Mouse (Mus musculus): ENCODE measurements at regions not wholly inside any gene's neighbourhood (a gene's known extent, or its start where the extent isn't known, plus 50 kb on each side); places are given as distances from the start of the nearest gene placed in this dataset.
A peak's percentile ranks its signal among the peaks of the same experiment; 100 is the strongest.
"Not testable (repeated sequence)": the region's sequence is repeated elsewhere in the genome, so short reads cannot be mapped to it uniquely, and the experiment has no call there.

DNA sequence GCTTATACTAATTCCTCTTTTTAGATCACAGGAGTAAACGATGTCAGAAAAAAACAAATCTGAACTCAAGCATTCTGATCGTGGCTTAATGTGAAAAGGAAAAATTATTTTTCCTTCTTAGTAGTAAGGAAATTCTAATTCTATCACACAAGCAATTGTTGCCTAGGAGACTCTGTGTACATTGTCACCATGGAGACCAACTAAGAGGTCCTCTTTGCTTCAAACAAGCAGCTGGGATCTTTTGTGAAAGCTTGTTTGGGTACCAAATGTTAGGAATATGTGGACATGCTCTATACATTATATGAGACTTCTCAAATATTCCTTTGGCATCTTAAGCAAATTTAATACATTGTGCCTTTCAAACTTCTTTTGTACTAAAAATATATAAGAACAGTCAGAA is 345.9 kb upstream of the Atp10a start:
- DNase-seq (ENCODE audit: extremely low spot score in 1 of 2, low spot score in 2 of 2) = peak in 1 of 2 experiments; percentile 40
- intact Hi-C loops (cut with DNase I) = no loop called here

DNA sequence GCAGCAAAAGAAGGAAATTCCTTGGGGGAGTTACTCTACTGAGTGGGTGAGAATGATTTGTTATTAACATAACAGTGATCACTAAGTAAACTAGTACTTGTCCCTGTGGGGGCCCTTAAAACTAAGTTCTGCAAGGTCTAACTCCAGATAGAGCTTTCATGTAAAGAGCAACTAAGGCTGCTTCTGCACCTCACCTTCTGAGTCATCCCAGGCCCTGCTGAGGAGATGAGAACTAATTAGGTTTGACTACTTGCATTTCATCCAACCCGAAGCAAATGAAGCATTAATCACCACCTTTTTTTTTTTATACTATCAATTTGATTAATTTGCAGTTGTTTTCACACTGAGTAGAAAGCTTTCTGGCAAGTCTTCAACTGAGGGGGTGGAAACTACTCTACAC is 333.6 kb upstream of the Atp10a start:
- intact Hi-C loops (cut with DNase I) = no loop called here
- no peak for DNase-seq (ENCODE audit: extremely low spot score in 1 of 2, low spot score in 2 of 2)

DNA sequence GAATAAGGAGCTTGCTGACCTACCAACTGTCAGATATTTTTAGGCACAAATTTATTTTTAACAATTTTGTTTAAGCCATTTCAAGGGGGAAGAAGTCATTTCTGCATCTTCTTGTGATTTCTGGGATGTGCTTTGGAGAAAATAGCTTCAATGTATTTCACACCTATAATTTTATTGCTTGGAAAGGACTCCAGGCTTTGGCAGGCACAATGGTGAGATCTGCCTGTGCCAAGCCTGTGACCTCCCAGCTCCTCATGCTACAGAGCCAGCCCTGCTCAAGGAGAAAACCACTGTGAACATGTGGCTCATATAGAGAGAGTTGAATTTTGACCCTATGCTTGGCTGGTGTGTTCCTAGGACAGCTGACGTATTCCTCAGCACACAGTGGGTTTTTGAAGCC is 288.6 kb upstream of the Atp10a start:
- no peak for DNase-seq (ENCODE audit: extremely low spot score in 1 of 2, low spot score in 2 of 2)
- intact Hi-C loops (cut with DNase I) = no loop called here

DNA sequence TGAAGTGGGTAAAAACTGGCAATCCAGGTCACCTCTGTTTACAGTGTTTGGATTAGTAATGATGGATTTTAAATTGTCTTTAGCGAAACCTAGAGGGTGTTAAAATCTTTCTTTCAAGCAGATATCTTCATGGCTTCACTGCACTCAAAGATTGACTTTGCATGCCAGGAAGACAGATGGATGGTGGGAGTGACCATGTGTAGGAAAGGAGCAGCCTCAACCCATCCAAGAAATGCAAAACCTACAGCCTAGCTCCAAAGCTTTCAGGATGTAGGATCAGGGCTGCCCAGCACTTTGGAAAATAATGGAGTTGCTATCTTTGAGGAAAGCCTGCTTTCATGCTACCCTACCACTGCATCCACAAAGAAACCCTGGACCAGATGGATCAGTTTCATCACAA is 272.6 kb upstream of the Atp10a start:
- intact Hi-C loops (cut with DNase I) = no loop called here
- peak in 1 of 2 experiments; percentile 28 for DNase-seq (ENCODE audit: extremely low spot score in 1 of 2, low spot score in 2 of 2)

DNA sequence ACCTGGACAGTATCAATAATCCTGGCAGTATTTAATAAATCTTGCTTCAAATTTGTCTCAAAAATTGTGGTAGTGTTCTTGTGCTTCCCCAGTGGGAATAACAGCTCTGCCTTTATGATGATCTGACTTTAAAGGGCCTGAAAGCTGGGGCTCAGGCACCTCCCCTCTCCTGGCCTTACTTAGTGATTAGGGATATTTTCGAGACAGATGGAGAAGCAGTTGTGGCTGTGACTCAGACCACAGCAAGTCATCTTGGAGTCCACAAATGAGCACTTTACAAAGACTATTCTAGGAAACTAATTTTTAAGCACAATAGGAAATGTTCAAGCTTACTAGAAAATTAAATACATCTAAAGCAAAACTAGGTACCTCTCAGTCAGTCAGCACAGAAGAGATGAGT is 267.6 kb upstream of the Atp10a start:
- intact Hi-C loops (cut with DNase I) = no loop called here
- no peak for DNase-seq (ENCODE audit: extremely low spot score in 1 of 2, low spot score in 2 of 2)

DNA sequence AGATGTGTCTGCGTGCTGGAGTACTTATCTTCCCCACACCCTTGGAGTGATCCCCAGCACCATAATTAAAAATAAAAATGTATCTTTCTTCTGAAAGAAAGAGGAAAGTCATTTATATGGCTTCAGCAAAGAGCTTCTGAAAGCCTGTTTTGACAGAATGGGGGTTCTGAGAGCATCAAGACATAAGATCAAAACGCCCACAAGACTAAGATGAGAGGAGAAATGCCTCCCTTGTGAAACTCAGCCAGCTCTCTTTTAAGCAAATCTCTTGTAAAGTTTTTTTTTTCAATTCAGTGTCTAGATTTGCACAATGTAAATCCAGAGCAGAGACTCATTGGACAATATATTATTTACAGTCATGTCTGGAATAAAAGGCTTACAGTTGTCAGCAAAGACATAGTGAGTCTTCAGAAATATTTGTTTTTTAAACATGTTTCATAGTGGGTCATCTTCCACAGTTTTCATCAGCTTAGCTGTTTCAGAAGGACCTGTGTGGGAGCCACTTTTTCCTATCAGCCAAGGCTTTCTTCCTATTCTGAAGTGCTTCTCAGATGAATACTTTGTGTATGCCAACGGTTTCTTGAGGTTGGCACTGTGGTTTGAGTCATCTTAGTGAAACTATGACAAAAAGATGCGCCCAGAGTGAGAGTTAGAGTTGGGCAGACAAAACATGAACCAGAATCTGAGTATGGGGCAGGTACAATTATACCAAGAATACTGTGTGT is 263.4 kb upstream of the Atp10a start:
- no peak for DNase-seq (ENCODE audit: extremely low spot score in 1 of 2, low spot score in 2 of 2)

DNA sequence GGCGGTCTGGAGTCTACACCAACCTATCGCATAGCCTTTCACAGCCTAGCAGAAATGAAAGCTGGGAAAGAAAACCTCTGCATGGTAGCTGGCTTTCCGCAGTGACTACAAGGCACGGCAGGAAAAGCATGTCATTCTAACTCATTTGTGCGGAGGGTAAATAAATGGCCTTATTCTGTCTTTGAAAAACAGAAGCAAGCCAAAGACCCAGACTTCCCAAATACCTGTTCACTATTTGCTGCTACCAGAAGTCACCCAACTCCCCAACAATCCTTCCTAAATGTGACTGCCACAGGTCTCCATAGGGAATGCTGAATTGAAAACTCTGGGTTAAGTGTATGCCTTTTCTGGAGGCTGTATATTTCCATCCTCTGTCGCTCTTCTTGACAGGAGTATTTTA is 258.0 kb upstream of the Atp10a start:
- intact Hi-C loops (cut with DNase I) = loop anchor here (10.0 kb wide), 1 partner anchor 883 kb away; the partner anchor contains the start of gene Gabra5
- DNase-seq (ENCODE audit: extremely low spot score in 1 of 2, low spot score in 2 of 2) = no peak

More for the DNA sequence above, 263.4 kb upstream of the Atp10a start:
- intact Hi-C loops (cut with DNase I) = loop anchor here (10.0 kb wide), 1 partner anchor 878 kb away; the partner anchor contains the start of gene Gabra5

DNA sequence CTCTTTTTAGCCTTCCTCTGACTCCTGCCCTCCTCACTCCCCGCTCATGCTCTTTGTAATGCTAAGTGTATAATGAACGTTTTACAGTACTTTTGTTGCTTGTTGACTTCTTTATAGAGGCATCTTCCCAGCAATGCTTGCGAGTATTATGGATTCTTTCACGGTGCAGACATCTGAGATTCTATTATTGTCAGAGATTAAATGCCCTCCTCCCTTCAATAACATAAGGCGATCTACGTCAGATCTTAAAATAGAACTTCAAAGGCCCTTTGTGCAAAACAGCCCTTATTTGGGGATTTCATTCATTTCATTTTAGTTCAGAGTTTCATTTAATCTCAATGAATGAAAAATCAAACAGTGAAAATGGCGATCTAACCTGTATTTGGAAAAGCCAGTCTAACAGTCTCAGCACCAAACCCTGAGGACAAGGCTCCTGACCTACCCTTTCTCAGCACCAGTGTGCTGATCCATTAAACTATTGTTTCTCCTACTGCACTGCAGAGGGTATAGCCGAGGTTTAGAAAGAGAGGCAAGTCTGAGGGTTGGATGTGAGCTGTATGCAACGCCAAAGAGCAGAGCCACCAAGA is 257.3 kb upstream of the Atp10a start:
- peak in 1 of 2 experiments; percentile 18 for DNase-seq (ENCODE audit: extremely low spot score in 1 of 2, low spot score in 2 of 2)
- intact Hi-C loops (cut with DNase I) = loop anchor here (10.0 kb wide), 1 partner anchor 884 kb away; the partner anchor contains the start of gene Gabra5

DNA sequence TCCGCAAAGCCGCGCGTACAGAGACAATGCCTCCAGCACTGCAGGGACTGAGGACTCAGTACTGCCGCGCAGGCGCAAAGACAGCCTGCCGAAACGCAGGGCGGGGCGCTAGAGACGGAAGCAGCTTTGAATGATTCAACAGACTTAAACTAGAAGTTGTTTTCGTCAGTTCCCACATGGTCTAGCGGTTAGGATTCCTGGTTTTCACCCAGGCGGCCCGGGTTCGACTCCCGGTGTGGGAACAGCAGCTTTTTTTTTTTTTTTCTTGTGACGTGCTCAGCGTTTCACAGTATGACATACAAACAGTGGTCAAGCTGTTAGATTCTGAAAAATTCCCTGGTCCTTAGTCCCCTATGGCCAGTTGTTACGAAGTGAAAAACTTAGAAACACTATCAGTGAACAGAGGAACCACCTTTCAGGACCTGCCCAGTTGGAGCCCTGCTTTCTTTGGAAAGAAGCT is 256.8 kb upstream of the Atp10a start:
- peak; percentile 94 for DNase-seq (ENCODE audit: extremely low spot score in 1 of 2, low spot score in 2 of 2)
- intact Hi-C loops (cut with DNase I) = loop anchor here (10.0 kb wide), 1 partner anchor 884 kb away; the partner anchor contains the start of gene Gabra5

DNA sequence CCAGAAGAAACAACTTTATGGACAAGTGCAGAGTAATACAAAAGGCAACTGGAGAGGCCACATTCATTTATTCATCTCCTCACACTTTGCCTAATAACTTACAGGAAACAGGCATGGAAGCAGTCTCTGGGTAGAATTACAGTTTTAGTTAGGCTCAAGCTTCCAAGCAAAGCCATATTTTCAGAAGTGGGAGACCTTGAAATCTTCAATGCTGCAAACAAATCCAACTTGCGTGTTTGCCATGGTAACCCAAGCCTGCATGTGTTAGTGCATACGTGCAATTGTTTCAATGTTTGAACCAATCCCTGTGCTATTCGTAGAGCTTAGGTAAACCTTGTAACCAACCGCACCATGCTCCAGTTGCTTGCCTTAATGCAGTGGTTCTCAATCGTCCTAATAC is 256.3 kb upstream of the Atp10a start:
- intact Hi-C loops (cut with DNase I) = loop anchor here (10.0 kb wide), 1 partner anchor 885 kb away; the partner anchor contains the start of gene Gabra5
- no peak for DNase-seq (ENCODE audit: extremely low spot score in 1 of 2, low spot score in 2 of 2)

DNA sequence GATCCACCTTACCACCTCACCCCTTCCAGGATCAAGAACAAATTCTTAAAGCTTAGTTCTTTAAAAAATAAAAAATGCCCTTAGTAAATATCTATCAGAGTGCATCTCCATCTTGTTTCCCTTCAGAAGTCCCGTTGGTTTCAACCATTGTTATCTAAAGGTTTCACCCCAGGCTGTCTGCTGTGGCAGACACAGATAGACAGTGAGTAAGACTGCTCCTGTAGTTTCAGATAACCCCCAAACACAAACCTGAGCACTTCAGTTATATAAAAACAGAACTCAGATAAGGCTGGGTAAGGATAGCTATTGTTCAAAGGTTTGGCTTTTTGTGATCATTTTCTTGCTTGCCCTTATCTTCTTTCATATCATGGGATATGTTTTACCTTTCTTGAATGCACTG is 255.4 kb upstream of the Atp10a start:
- DNase-seq (ENCODE audit: extremely low spot score in 1 of 2, low spot score in 2 of 2) = no peak
- intact Hi-C loops (cut with DNase I) = no loop called here

DNA sequence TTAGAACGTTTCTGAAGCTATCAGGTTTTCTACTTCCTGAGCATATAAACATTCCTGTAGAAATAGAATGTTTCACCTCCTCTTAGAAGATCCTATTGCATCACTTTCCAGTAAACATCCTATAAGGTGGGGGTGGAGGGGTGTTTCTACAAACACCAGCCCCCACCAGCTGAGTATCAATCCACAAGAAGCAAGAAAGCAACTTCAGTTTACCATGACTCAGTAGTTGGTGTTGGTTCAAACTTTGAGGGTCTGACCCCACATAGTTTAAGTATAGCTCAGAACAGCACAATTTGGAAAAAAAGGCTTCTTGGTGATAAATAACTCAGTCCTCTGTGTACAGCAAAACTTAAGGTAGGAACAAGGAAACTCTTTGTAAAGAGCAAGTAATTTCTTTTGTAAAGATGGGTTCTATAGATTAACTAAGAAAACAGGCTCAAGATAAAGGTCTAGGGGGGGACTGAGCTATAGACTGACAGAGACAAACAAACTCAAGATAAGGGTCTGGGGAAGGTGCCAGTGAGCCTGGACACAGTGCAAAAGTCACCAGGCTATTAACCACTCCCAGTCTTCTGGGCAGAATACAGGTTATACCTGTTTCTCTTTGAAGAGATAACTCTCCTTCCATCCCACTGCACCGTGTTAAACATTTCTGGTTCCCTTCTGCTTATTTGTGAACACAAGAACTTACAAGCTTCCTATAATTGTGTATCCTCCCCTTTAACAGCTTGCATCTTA is 218.9 kb upstream of the Atp10a start:
- no peak for DNase-seq (ENCODE audit: extremely low spot score in 1 of 2, low spot score in 2 of 2)
- intact Hi-C loops (cut with DNase I) = no loop called here

DNA sequence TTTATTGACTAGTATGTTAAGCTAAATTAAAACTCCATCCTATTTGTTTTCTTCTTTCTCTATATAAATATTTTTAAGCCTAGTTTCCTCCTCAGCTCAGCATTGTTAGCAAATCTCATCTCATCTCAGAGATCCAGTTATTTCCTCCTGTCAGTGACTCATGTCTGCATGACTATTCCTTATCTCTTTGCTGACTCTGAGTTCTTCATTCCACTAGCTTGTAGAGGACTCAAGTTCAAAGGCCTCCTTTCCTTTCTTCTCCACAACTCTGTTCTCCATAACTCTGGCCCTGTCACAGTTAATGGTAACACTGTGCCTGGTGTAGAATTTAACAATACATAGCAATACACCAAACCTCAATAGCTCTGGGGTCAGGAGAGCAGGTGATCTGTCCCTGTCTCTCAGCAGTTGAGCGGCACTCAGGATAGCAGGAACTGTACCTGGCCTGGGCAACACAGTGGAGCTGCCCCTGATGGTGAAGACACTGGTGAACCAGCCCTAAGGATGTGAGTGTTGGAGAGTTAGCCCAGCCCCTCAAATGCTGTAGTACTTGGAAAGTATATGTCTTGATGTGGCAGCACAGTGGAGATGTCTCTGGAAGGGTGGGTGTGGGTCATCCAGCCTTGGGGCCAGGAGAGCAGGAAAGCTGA is 213.3 kb upstream of the Atp10a start:
- no peak for DNase-seq (ENCODE audit: extremely low spot score in 1 of 2, low spot score in 2 of 2)
- intact Hi-C loops (cut with DNase I) = no loop called here

DNA sequence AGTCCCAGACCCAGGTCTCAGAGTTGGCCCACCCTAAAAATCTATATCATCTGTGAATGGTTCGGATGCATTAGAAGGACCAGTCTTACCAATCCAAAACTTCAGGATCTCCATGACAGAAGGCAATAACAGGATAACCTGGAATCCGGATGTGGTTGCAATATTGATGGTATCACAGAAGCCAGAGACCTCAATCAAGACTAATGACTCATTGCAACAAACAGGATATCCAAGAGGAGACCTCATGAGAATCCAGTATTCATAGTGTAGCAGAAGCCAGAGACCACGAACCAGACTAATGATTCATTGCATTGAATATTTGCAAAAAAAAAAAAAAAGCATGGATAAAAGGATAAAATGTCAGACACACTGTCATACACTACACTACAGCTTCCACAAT is 212.7 kb upstream of the Atp10a start:
- no peak for DNase-seq (ENCODE audit: extremely low spot score in 1 of 2, low spot score in 2 of 2)
- intact Hi-C loops (cut with DNase I) = no loop called here

DNA sequence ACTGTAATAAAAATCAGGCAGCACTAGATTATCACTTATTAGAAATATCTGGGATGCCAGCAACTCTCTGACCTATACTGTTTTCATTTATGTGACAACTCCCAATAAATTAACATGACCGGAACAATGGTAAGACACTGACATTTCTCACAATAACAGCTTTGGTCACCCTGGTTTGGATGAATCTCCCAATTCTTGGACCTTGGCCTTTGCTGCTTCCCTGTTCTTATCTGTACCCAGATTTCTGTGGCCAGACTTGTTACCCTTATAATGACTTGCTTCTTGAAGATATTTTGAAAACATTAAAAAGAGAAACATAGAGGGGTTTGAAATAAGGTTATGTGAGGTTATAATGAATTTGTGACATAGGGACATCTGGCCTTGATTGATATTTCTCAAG is 210.2 kb upstream of the Atp10a start:
- DNase-seq (ENCODE audit: extremely low spot score in 1 of 2, low spot score in 2 of 2) = no peak
- intact Hi-C loops (cut with DNase I) = no loop called here

DNA sequence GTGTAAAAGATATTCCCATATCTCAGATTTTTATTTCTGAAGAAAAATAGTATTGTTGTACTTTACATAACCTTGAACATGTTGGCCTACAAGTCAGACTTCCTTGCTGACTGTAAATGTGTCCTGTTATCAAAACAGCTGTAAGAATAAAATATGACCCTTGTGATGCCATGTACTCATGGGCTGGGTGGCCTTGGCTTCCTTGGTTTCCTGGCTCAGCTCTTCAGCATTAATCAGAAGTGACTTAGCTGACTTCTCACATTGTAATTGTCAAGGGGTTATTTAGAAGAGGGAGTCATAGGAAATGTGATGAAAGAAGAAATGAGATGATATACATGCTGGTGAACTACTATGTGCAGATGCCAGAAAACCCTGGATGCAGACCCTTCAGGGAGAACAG is 209.7 kb upstream of the Atp10a start:
- intact Hi-C loops (cut with DNase I) = no loop called here
- no peak for DNase-seq (ENCODE audit: extremely low spot score in 1 of 2, low spot score in 2 of 2)

DNA sequence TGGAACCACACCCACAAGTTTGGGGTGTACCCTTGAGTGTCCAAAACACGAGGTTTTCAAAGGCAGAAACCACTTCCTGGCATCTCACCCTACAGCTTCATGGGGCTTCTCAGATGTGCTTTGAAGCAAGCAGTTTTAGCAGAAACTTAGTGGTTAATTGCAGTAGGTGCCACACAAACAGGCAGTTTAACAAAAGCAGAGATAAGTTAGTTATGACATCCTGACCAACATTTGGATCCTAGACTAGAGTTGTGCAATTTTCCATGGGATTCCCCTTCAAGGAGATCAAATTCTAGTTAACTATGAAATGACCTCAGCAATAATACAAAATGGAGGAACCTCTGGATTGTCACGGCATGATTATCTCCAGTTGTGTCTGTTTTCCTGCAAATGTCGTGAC is 207.2 kb upstream of the Atp10a start:
- intact Hi-C loops (cut with DNase I) = no loop called here
- DNase-seq (ENCODE audit: extremely low spot score in 1 of 2, low spot score in 2 of 2) = no peak

DNA sequence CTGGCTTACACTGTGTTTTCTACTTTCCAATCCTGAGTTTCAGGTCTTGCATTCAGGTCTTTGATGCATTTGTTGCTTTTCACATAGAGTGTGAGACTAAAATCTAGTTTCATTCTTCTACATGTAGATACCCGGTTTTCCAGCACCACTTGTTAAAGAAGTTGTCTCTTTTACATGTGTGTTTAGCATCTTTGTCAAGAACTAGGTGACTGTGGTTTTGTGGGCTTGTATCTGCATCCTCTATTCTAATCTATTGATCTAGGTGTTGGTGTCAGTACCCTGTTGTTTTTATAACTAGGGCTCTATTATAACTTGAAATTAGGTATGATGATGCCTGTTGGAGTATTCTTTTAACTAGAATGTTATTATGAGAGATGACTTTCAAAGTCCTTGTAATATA is 204.0 kb upstream of the Atp10a start:
- intact Hi-C loops (cut with DNase I) = no loop called here
- no peak for DNase-seq (ENCODE audit: extremely low spot score in 1 of 2, low spot score in 2 of 2)

DNA sequence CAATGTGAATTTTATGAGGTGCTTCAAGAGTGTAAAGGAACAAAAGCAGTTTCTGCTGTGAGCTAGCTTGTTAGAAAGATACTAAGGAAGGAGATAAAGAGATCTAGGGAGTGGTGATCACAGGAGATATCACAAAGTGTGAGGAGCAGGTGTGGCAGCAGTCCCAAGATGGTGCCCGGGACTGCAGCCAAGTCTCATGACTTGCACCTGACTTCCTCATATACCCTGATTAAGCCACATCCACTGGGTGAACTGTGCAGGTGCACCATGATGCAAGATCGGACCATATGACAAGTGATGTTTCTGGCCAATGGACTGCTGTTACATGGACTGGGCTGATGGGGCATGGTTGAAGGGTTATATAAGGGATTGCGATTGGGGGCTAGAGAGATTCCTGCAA is 197.8 kb upstream of the Atp10a start:
- DNase-seq (ENCODE audit: extremely low spot score in 1 of 2, low spot score in 2 of 2); intact Hi-C loops (cut with DNase I): not testable (repeated sequence)
